Mouse (Mus musculus): ENCODE measurements around the gene Krtap28-10. TPM values are rescaled to one million over a fixed set of nuclear protein-coding genes. Genes with fewer than 3 reads are reported as not detected.

Gene Krtap28-10
- not detected in 2 replicates for polyA plus RNA-seq (2012; rRNA removed)

DNA sequence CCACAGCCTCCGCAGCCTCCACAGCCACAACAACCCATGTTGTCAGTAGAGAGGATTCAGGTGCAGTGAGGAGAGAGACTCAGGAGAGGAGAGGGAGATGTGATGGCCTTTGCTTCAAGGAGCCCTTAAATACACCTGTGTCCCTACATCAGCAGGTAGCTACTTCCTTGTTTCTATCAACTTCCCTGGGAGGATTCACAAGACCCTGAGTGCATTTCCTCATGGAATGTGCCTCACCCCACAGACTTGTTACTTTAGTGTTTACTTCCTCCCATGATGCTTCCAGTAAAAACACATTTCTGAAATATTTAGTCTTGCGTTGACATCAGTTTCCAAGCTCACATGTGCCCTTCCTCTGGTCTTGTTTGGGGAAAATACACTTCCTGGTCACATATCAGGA is at the start of gene Krtap28-10:
Gene Krtap28-10 (minus strand): TSS at position 101 of the 400 bp plus-strand sequence.
- Histone ChIP-seq H3K4me1 (ENCODE audit: control insufficient read depth, insufficient read depth, insufficient read length) (no peaks in the 10 kb centered on the region), H3K27me3 (ENCODE audit: control insufficient read depth, insufficient read depth, low read length) (no peaks in the 10 kb centered on the region; the same call in 1 of the 2 replicates), H3K4me3 (ENCODE audit: extremely low read depth, insufficient read depth, insufficient read length) (no peak within 1 kb of the TSS), H3K27ac (ENCODE audit: insufficient read depth, low read length) (no peak within 1 kb of the TSS), H3K36me3 (ENCODE audit: control insufficient read depth, insufficient read depth, low read length) (no peaks in the 10 kb centered on the region)
- 90% methylated on average over 2 of the region's 2 CpGs for WGBS
- no peak for DNase-seq (ENCODE audit: low read depth in 1 of 2, low spot score in 2 of 2)
- TF ChIP-seq POLR2A (IDR thresholded peaks at IDR 0.05; ENCODE audit: low read depth, low read length): no peak
- TF ChIP-seq CTCF (IDR thresholded peaks at IDR 0.05; ENCODE audit: extremely low read depth, insufficient read depth, insufficient read length, insufficient replicate concordance): no peak

DNA sequence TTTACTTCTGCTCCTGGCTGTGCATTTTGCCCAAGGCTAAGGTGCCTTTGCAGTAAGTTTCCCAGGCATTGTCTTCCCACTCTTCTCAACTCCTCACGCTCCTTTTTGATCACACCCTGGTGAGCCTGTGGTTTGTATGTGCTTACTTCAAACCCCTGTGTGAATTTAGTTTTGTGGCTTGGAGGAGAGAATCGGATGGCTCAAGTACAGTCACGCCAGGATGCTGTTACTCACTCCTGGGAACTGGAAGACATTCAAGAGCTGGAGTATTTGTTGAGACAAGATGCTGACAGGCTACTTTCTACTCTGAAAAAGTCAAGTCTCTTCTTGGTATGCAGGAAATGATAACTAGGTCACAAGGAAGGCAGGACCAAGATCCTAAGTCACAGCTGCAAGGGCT is 49.0 kb upstream of the Krtap28-10 start:
- DNase-seq (ENCODE audit: low read depth in 1 of 2, low spot score in 2 of 2): no peak
- WGBS: 70% methylated on average over 3 of the region's 3 CpGs
- no peaks in the 10 kb centered on the region for H3K27me3 ChIP-seq (ENCODE audit: control insufficient read depth, insufficient read depth, low read length)
- no peaks in the 10 kb centered on the region for H3K36me3 ChIP-seq (ENCODE audit: control insufficient read depth, insufficient read depth, low read length)
- H3K27ac ChIP-seq (ENCODE audit: insufficient read depth, low read length): no peak overlapping the region
- TF ChIP-seq CTCF (IDR thresholded peaks at IDR 0.05; ENCODE audit: extremely low read depth, insufficient read depth, insufficient read length, insufficient replicate concordance) (no peak), POLR2A (IDR thresholded peaks at IDR 0.05; ENCODE audit: low read depth, low read length) (no peak)
- no peak overlapping the region for H3K4me3 ChIP-seq (ENCODE audit: extremely low read depth, insufficient read depth, insufficient read length)
- H3K4me1 ChIP-seq (ENCODE audit: control insufficient read depth, insufficient read depth, insufficient read length): no peaks in the 10 kb centered on the region

DNA sequence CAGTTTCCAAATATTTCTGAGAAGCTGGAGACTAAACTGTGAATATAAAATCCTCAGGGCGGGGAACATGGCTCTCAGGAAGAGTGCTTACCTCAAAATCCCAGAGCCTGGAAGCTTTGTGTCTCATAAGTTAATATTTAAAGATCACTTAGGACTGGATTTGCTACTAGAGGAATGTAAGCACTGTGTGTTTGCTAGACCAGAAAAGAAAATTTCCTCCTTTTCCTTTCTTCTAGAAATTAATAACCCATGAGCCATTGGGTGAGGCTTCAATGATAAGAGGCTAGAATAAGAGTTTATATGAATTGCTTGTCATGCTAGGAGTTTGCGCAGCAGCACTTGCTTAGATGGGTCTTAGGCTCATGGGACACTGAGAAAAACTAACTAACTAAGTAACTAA is 42.5 kb upstream of the Krtap28-10 start:
- Histone ChIP-seq H3K27me3 (ENCODE audit: control insufficient read depth, insufficient read depth, low read length) (no peaks in the 10 kb centered on the region), H3K4me1 (ENCODE audit: control insufficient read depth, insufficient read depth, insufficient read length) (no peaks in the 10 kb centered on the region), H3K27ac (ENCODE audit: insufficient read depth, low read length) (no peak overlapping the region), H3K36me3 (ENCODE audit: control insufficient read depth, insufficient read depth, low read length) (no peaks in the 10 kb centered on the region), H3K4me3 (ENCODE audit: extremely low read depth, insufficient read depth, insufficient read length) (no peak overlapping the region)
- 78% methylated on average over 2 of the region's 2 CpGs for WGBS
- TF ChIP-seq POLR2A (IDR thresholded peaks at IDR 0.05; ENCODE audit: low read depth, low read length) (no peak), CTCF (IDR thresholded peaks at IDR 0.05; ENCODE audit: extremely low read depth, insufficient read depth, insufficient read length, insufficient replicate concordance) (no peak)
- no peak for DNase-seq (ENCODE audit: low read depth in 1 of 2, low spot score in 2 of 2)

DNA sequence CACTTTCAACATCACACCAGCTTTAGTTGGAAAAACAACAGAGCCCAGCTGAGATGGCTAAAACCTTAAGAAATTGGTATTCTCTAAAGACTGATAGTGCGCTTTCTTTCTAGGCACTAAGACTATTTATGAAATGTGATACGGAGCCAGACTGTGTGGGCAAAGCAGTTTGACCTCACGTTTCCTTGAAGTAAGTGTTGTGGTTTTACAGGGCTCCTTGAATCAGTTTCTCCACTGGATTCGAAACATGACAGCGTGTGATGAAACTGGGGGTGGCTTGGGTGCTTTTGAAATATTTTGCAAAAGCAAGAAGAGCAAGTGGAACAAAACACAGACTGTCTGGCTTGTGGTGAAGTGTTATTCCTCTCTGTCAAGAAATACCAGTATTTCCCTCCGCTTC is 34.7 kb upstream of the Krtap28-10 start:
- TF ChIP-seq CTCF (IDR thresholded peaks at IDR 0.05; ENCODE audit: extremely low read depth, insufficient read depth, insufficient read length, insufficient replicate concordance): no peak
- no peak for TF ChIP-seq POLR2A (IDR thresholded peaks at IDR 0.05; ENCODE audit: low read depth, low read length)
- WGBS: 29% methylated on average over 6 of the region's 6 CpGs
- Histone ChIP-seq H3K4me3 (ENCODE audit: extremely low read depth, insufficient read depth, insufficient read length) (no peak overlapping the region), H3K4me1 (ENCODE audit: control insufficient read depth, insufficient read depth, insufficient read length) (no peaks in the 10 kb centered on the region), H3K36me3 (ENCODE audit: control insufficient read depth, insufficient read depth, low read length) (no peaks in the 10 kb centered on the region), H3K27ac (ENCODE audit: insufficient read depth, low read length) (no peak overlapping the region), H3K27me3 (ENCODE audit: control insufficient read depth, insufficient read depth, low read length) (no peaks in the 10 kb centered on the region)
- DNase-seq (ENCODE audit: low read depth in 1 of 2, low spot score in 2 of 2): no peak

DNA sequence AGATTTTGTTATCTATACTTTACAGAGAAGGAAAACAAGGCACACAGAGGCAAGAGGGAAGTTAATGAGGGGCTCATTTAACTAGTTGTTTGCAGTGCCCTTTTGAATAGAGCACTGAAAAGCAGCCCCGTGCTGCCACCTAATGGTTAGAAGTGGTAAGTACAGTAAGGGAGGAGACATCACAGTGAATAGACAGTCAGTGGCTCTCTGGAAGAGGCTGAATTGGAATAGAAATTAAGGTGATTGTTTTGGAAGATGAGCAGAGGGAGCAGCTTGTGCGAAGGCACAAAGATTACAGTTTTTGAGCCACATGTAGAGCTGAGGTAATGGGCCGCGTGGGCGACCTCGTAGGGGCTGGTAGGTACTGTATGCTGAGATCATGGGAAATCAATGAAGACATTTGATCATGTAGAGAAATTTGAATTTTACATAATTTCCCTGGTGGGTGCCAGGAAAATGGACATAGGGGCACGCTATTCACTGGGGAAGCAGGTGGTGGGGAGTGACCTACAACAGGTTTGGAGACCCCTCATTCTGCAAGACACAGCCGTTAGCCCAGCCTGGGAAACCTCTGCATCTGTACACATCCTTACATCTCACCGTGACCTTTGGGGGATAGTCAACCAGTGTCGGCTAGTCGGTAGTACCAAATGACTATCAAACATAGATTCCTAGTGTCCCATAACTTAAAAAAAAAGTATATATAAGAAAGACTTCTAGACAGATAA is 34.1 kb upstream of the Krtap28-10 start:
- Histone ChIP-seq H3K36me3 (ENCODE audit: control insufficient read depth, insufficient read depth, low read length) (no peaks in the 10 kb centered on the region), H3K4me3 (ENCODE audit: extremely low read depth, insufficient read depth, insufficient read length) (no peak overlapping the region), H3K27me3 (ENCODE audit: control insufficient read depth, insufficient read depth, low read length) (no peaks in the 10 kb centered on the region), H3K27ac (ENCODE audit: insufficient read depth, low read length) (no peak overlapping the region), H3K4me1 (ENCODE audit: control insufficient read depth, insufficient read depth, insufficient read length) (no peaks in the 10 kb centered on the region)
- no peak for DNase-seq (ENCODE audit: low read depth in 1 of 2, low spot score in 2 of 2)
- 50% methylated on average over 11 of the region's 11 CpGs for WGBS
- TF ChIP-seq POLR2A (IDR thresholded peaks at IDR 0.05; ENCODE audit: low read depth, low read length) (no peak), CTCF (IDR thresholded peaks at IDR 0.05; ENCODE audit: extremely low read depth, insufficient read depth, insufficient read length, insufficient replicate concordance) (peak; percentile 18; the same call in 1 of the 2 replicates)

DNA sequence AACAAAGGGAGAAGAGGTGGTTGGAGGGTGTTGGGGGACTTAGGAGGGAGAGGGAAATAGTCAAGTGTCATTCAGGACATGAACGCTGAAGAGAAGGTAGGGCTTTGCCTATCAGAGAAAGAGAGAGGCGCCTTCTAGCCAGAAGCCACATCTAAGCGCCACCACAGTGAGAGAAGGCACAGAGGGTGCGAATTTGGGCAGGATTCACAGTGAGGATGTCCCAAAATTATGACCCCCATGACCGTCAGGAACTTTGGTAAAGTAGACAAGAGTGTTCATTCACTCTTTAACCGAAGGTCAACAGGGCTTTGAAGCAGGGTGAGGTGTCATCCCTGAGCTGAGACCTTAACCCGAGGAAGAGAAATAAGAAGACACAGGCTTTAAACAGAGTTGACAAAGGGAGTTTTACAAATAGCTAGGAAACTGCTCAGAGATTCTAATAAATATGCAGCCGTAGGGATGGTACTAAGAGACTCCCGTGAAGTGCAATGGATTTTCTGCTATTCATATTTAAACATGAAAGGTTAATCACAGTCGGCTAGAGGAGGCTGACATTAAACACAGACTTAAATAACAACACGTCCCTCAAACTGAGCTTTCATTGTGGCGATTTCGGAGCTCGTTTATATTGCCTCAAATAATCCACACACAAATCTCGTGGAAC is 33.4 kb upstream of the Krtap28-10 start:
- WGBS: 35% methylated on average over 15 of the region's 15 CpGs
- no peaks in the 10 kb centered on the region for H3K36me3 ChIP-seq (ENCODE audit: control insufficient read depth, insufficient read depth, low read length)
- no peaks in the 10 kb centered on the region for H3K4me1 ChIP-seq (ENCODE audit: control insufficient read depth, insufficient read depth, insufficient read length)
- DNase-seq (ENCODE audit: low read depth in 1 of 2, low spot score in 2 of 2): no peak
- H3K4me3 ChIP-seq (ENCODE audit: extremely low read depth, insufficient read depth, insufficient read length): no peak overlapping the region
- H3K27me3 ChIP-seq (ENCODE audit: control insufficient read depth, insufficient read depth, low read length): no peaks in the 10 kb centered on the region
- H3K27ac ChIP-seq (ENCODE audit: insufficient read depth, low read length): no peak overlapping the region
- TF ChIP-seq POLR2A (IDR thresholded peaks at IDR 0.05; ENCODE audit: low read depth, low read length): no peak

DNA sequence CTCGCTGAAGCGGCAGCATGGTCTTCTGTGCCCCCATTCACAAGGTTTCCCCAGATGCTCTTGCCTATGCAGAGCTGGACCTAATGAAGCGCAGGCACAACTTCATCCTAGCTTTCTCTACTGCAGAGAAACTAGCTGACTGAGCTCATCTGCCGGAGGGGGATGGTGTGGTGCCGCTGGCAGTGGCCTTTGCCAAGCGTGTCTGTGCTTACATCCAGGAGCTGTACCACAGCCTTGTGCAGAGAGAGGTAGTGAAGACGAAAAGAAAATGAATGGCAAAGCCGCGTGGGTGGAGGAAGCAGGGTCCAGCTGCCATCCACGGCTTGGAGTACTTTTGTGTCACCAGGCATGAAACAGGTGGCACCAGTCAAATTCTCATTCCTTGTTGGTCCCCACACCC is 24.9 kb upstream of the Krtap28-10 start:
- no peak for DNase-seq (ENCODE audit: low read depth in 1 of 2, low spot score in 2 of 2)
- Histone ChIP-seq H3K36me3 (ENCODE audit: control insufficient read depth, insufficient read depth, low read length) (no peaks in the 10 kb centered on the region), H3K27me3 (ENCODE audit: control insufficient read depth, insufficient read depth, low read length) (no peaks in the 10 kb centered on the region), H3K4me3 (ENCODE audit: extremely low read depth, insufficient read depth, insufficient read length) (no peak overlapping the region), H3K27ac (ENCODE audit: insufficient read depth, low read length) (no peak overlapping the region), H3K4me1 (ENCODE audit: control insufficient read depth, insufficient read depth, insufficient read length) (no peaks in the 10 kb centered on the region)
- TF ChIP-seq CTCF (IDR thresholded peaks at IDR 0.05; ENCODE audit: extremely low read depth, insufficient read depth, insufficient read length, insufficient replicate concordance): no peak
- no peak for TF ChIP-seq POLR2A (IDR thresholded peaks at IDR 0.05; ENCODE audit: low read depth, low read length)
- WGBS: 84% methylated on average over 10 of the region's 10 CpGs
